Mouse (Mus musculus) E14TG2a.4 (cell line): ENCODE data around the gene Htr3b.

Experiments used
- H3K27me3 ChIP-seq: 2 replicates; pipeline ENCODE4 v1.6.1; 2014; ENCODE audit warnings: low read length, control low read depth; ENCODE audit not compliant: insufficient read depth
- H3K36me3 ChIP-seq: 2 replicates; pipeline ENCODE4 v1.6.1; 2014; ENCODE audit warnings: low read length, control low read depth; ENCODE audit not compliant: insufficient read depth
- H3K4me1 ChIP-seq: replicated peaks from 2 replicates; pipeline ENCODE4 v1.6.1; 2014; ENCODE audit warnings: low read depth, low read length, control low read depth
- H3K4me3 ChIP-seq: replicated peaks from 2 replicates; pipeline ENCODE4 v1.5.1; 2014; ENCODE audit warnings: mild to moderate bottlenecking, low read length
- H3K9me3 ChIP-seq: 2 replicates; pipeline ENCODE4 v1.6.1; 2014; ENCODE audit warnings: low read length, control low read depth
- CTCF ChIP-seq: conservative IDR thresholded peaks from 2 replicates; pipeline ENCODE4 v1.5.1; 2014; ENCODE audit warnings: low read length
- NANOG ChIP-seq: IDR thresholded peaks from 2 replicates; pipeline ENCODE4 v1.6.1; 2014; ENCODE audit warnings: borderline replicate concordance, low read length, mixed read lengths
- POU5F1 ChIP-seq: IDR thresholded peaks from 2 replicates; pipeline ENCODE4 v1.6.1; 2014; ENCODE audit warnings: low read length, borderline replicate concordance

Gene Htr3b

GRCm38 (mm10) chr9:48964587-48965040, at the start of gene Htr3b:
Htr3b (minus strand) TSS chr9:48964990.
- H3K36me3 ChIP-seq: no peaks in the 10 kb centered on the region
- no peak for TF ChIP-seq POU5F1
- TF ChIP-seq CTCF: peak; percentile 46
- TF ChIP-seq NANOG: no peak

GRCm38 (mm10) chr9:48999256-48999655, 34.5 kb upstream of the Htr3b start:
- Histone ChIP-seq H3K9me3 (no peaks in the 10 kb centered on the region), H3K4me3 (no peak overlapping the region), H3K27me3 (no peaks in the 10 kb centered on the region), H3K36me3 (peaks cover 99% of the 10 kb centered on the region), H3K4me1 (peaks cover 68% of the 10 kb centered on the region)
- TF ChIP-seq NANOG (no peak), POU5F1 (no peak), CTCF (no peak)

More at GRCm38 (mm10) chr9:48964587-48965040, at the start of gene Htr3b:
- H3K4me1 ChIP-seq: peaks cover 42% of the 10 kb centered on the region
- no peak within 1 kb of the TSS for H3K4me3 ChIP-seq
- H3K9me3 ChIP-seq: peaks cover 8% of the 10 kb centered on the region
- peaks cover 48% of the 10 kb centered on the region for H3K27me3 ChIP-seq

GRCm38 (mm10) chr9:48995735-48996134, 30.9 kb upstream of the Htr3b start:
- no peaks in the 10 kb centered on the region for H3K27me3 ChIP-seq
- TF ChIP-seq NANOG (no peak), CTCF (peak; percentile 10; the same call in 1 of the 2 replicates)

GRCm38 (mm10) chr9:48994779-48995178, 30.0 kb upstream of the Htr3b start:
- peak overlapping the region; percentile 64; the same call in 1 of the 2 replicates for H3K4me3 ChIP-seq
- TF ChIP-seq NANOG (no peak), CTCF (no peak)
- no peaks in the 10 kb centered on the region for H3K27me3 ChIP-seq
- no peaks in the 10 kb centered on the region for H3K9me3 ChIP-seq
- H3K36me3 ChIP-seq: peaks cover 89% of the 10 kb centered on the region
- H3K4me1 ChIP-seq: peaks cover 96% of the 10 kb centered on the region

More at GRCm38 (mm10) chr9:48995735-48996134, 30.9 kb upstream of the Htr3b start:
- Histone ChIP-seq H3K36me3 (peaks cover 89% of the 10 kb centered on the region), H3K4me3 (peak overlapping the region; percentile 13), H3K9me3 (no peaks in the 10 kb centered on the region), H3K4me1 (peaks cover 94% of the 10 kb centered on the region)

GRCm38 (mm10) chr9:48991671-48992070, 26.9 kb upstream of the Htr3b start:
- TF ChIP-seq POU5F1 (no peak; the same call in 1 of the 2 replicates), CTCF (no peak), NANOG (no peak)
- H3K4me3 ChIP-seq: peak overlapping the region; percentile 94
- H3K4me1 ChIP-seq: peaks cover 96% of the 10 kb centered on the region
- H3K27me3 ChIP-seq: no peaks in the 10 kb centered on the region
- peaks cover 83% of the 10 kb centered on the region for H3K36me3 ChIP-seq
- no peaks in the 10 kb centered on the region for H3K9me3 ChIP-seq

- Histone ChIP-seq H3K27me3 (no peaks in the 10 kb centered on the region), H3K4me3 (peak overlapping the region; percentile 94), H3K36me3 (peaks cover 44% of the 10 kb centered on the region), H3K4me1 (peaks cover 67% of the 10 kb centered on the region), H3K9me3 (peaks cover 7% of the 10 kb centered on the region; the same call in 1 of the 2 replicates)
- peak; percentile 43; the same call in 1 of the 2 replicates for TF ChIP-seq NANOG
- TF ChIP-seq CTCF: no peak
- no peak for TF ChIP-seq POU5F1
Observed at GRCm38 (mm10) chr9:48987201-48988101, 22.7 kb upstream of the Htr3b start.

- H3K4me3 ChIP-seq: peak overlapping the region; percentile 94
- no peaks in the 10 kb centered on the region for H3K27me3 ChIP-seq
- H3K4me1 ChIP-seq: peaks cover 67% of the 10 kb centered on the region
- H3K36me3 ChIP-seq: peaks cover 44% of the 10 kb centered on the region
- peaks cover 7% of the 10 kb centered on the region; the same call in 1 of the 2 replicates for H3K9me3 ChIP-seq
- TF ChIP-seq CTCF: no peak
- no peak for TF ChIP-seq NANOG
- no peak for TF ChIP-seq POU5F1
Observed at GRCm38 (mm10) chr9:48986616-48987141, 21.9 kb upstream of the Htr3b start.

- peaks cover 37% of the 10 kb centered on the region for H3K36me3 ChIP-seq
- H3K4me3 ChIP-seq: peak overlapping the region; percentile 94
- H3K4me1 ChIP-seq: peaks cover 69% of the 10 kb centered on the region
- TF ChIP-seq POU5F1 (no peak), CTCF (no peak), NANOG (no peak)
- peaks cover 7% of the 10 kb centered on the region; the same call in 1 of the 2 replicates for H3K9me3 ChIP-seq
- no peaks in the 10 kb centered on the region for H3K27me3 ChIP-seq
Observed at GRCm38 (mm10) chr9:48985708-48986088, 20.9 kb upstream of the Htr3b start.
